In the genomic region with DNA sequence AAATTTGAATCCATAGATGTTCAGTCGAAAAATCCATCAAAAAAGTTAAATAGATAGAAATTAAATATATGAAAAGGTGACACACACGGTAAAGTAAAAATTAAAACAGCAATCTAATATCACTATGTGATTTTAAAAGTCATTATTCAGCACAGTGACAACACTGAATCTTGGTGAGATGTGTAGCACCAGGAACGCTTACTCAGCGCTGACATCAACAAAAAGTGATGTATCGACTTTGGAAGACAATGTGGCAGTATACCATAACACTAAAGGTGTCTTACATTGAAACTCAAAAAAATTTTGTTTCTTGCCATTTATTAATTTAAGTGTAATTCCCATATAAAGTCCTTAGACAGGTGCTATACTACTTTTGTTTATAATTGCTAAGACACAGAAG, we compare ENCODE assay signal across 31 mouse cellular contexts. TPM values are rescaled to one million over a fixed set of nuclear protein-coding genes. Genes with fewer than 3 reads are reported as not detected.
DNase-seq lines count a peak whose midpoint lies in the region; ATAC-seq and TF ChIP-seq lines count a peak whose summit lies in the region.
"Had no signal": no experiment of that assay in that cellular context is flagged by ENCODE, and none has a peak within 500 bp of the region (broad histone marks: within the 10 kb centered on the region; RNA-seq: fewer than 3 reads in every experiment).

No protein-coding gene starts in this region.

- DNase-seq in liver, result peak; percentile 59
- DNase-seq in liver, postnatal 0 days, result no peak
- no peak for DNase-seq in MEL (ENCODE audit: low read depth, low spot score)
- DNase-seq in embryo, embryonic 10 days (ENCODE audit: low spot score), result no peak
- DNase-seq: adrenal gland, adult 8-10 months; adrenal gland, postnatal 25 days; cerebellum, adult 11-12 months; cerebellum, adult 8-10 months; cerebellum, postnatal 10 days; cerebellum, postnatal 36 days; forebrain, postnatal 0 days; gastrocnemius, adult 2 months; gastrocnemius, postnatal 14 days; heart, adult 11 months had no signal

- no peak for ATAC-seq in liver, postnatal 0 days
- ATAC-seq in liver, embryonic 15.5 days (ENCODE audit: insufficient read depth), result no peak
- no peak for ATAC-seq in megakaryocyte progenitor cell, adult 5-6 weeks (replicated peaks; ENCODE audit: poor library complexity)
- ATAC-seq: activated CD4-positive, CD25-positive, alpha-beta regulatory T cell, adult 4 months; forebrain, embryonic 14.5 days; forebrain, postnatal 0 days had no signal

- H3K9ac ChIP-seq in liver, postnatal 0 days (replicated peaks), result no peak overlapping the region
- H3K9ac ChIP-seq in MEL (ENCODE audit: control insufficient read depth, low read depth, low read length, poor library complexity, severe bottlenecking), result peak overlapping the region; percentile 37
- no peak overlapping the region for H3K9ac ChIP-seq in liver, embryonic 15.5 days
- H3K9ac ChIP-seq: embryonic facial prominence, embryonic 12.5 days; embryonic facial prominence, embryonic 15.5 days; forebrain, postnatal 0 days; hindbrain, embryonic 12.5 days; hindbrain, embryonic 15.5 days had no signal

- WGBS in liver, postnatal 0 days (ENCODE audit: insufficient replicate concordance), result 90% methylated on average over 5 of the region's 5 CpGs
- 77% methylated on average over 5 of the region's 5 CpGs for WGBS in liver, embryonic 15.5 days (ENCODE audit: insufficient replicate concordance)

- H3K4me3 ChIP-seq in liver, postnatal 0 days (ENCODE audit: low read depth, low read length), result no peak overlapping the region
- H3K4me3 ChIP-seq in MEL (ENCODE audit: control insufficient read depth in 1 of 2, insufficient read depth in 1 of 2, low read depth in 2 of 2, low read length in 2 of 2), result no peak overlapping the region
- no peak overlapping the region for H3K4me3 ChIP-seq in liver, embryonic 15.5 days (replicated peaks)
- H3K4me3 ChIP-seq: embryonic facial prominence, embryonic 12.5 days; embryonic facial prominence, embryonic 15.5 days; gastrocnemius, adult 2 months; hindbrain, embryonic 12.5 days; hindbrain, embryonic 15.5 days had no signal

- H3K4me2 ChIP-seq in liver, postnatal 0 days (ENCODE audit: low read depth, low read length), result no peak overlapping the region
- H3K4me2 ChIP-seq in liver, embryonic 15.5 days, result no peak overlapping the region
- H3K4me2 ChIP-seq: embryonic facial prominence, embryonic 12.5 days; embryonic facial prominence, embryonic 15.5 days; heart, embryonic 11.5 days; hindbrain, embryonic 12.5 days; hindbrain, embryonic 15.5 days had no signal

- no peak for TF ChIP-seq EP300 in liver, postnatal 0 days (IDR thresholded peaks at IDR 0.05; ENCODE audit: low read depth)
- TF ChIP-seq EP300 in MEL (IDR thresholded peaks at IDR 0.05; ENCODE audit: low read depth in 1 of 2, low read length in 2 of 2), result no peak

- no peaks in the 10 kb centered on the region for H3K36me3 ChIP-seq in liver, postnatal 0 days (replicated peaks; ENCODE audit: insufficient read depth, low read length)
- peaks cover 0 to 33% of the 10 kb centered on the region in 2 experiments; a peak in 2 of 4 replicates for H3K36me3 ChIP-seq in MEL (ENCODE audit: control insufficient read depth in 1 of 2, insufficient read depth in 2 of 2, low read length in 2 of 2)
- no peaks in the 10 kb centered on the region for H3K36me3 ChIP-seq in liver, embryonic 15.5 days (replicated peaks)
- H3K36me3 ChIP-seq: embryonic facial prominence, embryonic 12.5 days; embryonic facial prominence, embryonic 15.5 days; hindbrain, embryonic 12.5 days; hindbrain, embryonic 15.5 days had no signal

- H3K79me2 ChIP-seq in MEL (ENCODE audit: control insufficient read depth, insufficient read depth, low read length, poor library complexity), result no peaks in the 10 kb centered on the region

- TF ChIP-seq CTCF in liver, postnatal 0 days (IDR thresholded peaks at IDR 0.05; ENCODE audit: low read depth), result no peak
- TF ChIP-seq CTCF in MEL (IDR thresholded peaks at IDR 0.05 in 2 of 3, conservative IDR thresholded peaks at IDR 0.05 in 1 of 3; ENCODE audit: control insufficient read depth in 1 of 3, insufficient read depth in 1 of 3, low read depth in 2 of 3, low read length in 3 of 3, poor library complexity in 1 of 3, severe bottlenecking in 1 of 3), result no peak

- peaks cover 17% of the 10 kb centered on the region for H3K4me1 ChIP-seq in liver, postnatal 0 days (ENCODE audit: insufficient read depth)
- peaks cover 17 to 41% of the 10 kb centered on the region in 2 experiments for H3K4me1 ChIP-seq in MEL (ENCODE audit: control insufficient read depth in 1 of 2, insufficient read depth in 2 of 2, low read length in 2 of 2)
- peaks cover 49% of the 10 kb centered on the region for H3K4me1 ChIP-seq in liver, embryonic 15.5 days (replicated peaks)
- H3K4me1 ChIP-seq: embryonic facial prominence, embryonic 12.5 days; embryonic facial prominence, embryonic 15.5 days; hindbrain, embryonic 12.5 days; hindbrain, embryonic 15.5 days had no signal

- H3K27ac ChIP-seq in liver, postnatal 0 days (ENCODE audit: low read depth), result no peak overlapping the region
- H3K27ac ChIP-seq in MEL (ENCODE audit: control insufficient read depth, low read depth, low read length), result peak overlapping the region; percentile 69
- peak overlapping the region; percentile 71; the same call in 1 of the 2 replicates for H3K27ac ChIP-seq in liver, embryonic 15.5 days (replicated peaks)
- H3K27ac ChIP-seq: embryonic facial prominence, embryonic 12.5 days; embryonic facial prominence, embryonic 15.5 days; gastrocnemius, adult 2 months; hindbrain, embryonic 12.5 days; hindbrain, embryonic 15.5 days had no signal

- TF ChIP-seq POLR2A in MEL (IDR thresholded peaks at IDR 0.05; ENCODE audit: control insufficient read depth in 1 of 2, insufficient read depth in 1 of 2, low read depth in 1 of 2, low read length in 2 of 2, poor library complexity in 1 of 2), result no peak

- no peaks in the 10 kb centered on the region for H3K27me3 ChIP-seq in liver, postnatal 0 days (ENCODE audit: insufficient read depth, low read length)
- H3K27me3 ChIP-seq in MEL (ENCODE audit: control insufficient read depth in 1 of 2, insufficient read depth in 2 of 2, low read length in 2 of 2), result no peaks in the 10 kb centered on the region
- H3K27me3 ChIP-seq in liver, embryonic 15.5 days, result no peaks in the 10 kb centered on the region
- H3K27me3 ChIP-seq: embryonic facial prominence, embryonic 12.5 days; embryonic facial prominence, embryonic 15.5 days; hindbrain, embryonic 12.5 days; hindbrain, embryonic 15.5 days had no signal

- TF ChIP-seq RAD21 in MEL (IDR thresholded peaks at IDR 0.05; ENCODE audit: low read depth, low read length), result no peak

- no peaks in the 10 kb centered on the region for H3K9me3 ChIP-seq in liver, postnatal 0 days (ENCODE audit: low read length)
- H3K9me3 ChIP-seq in MEL (replicated peaks; ENCODE audit: insufficient read depth, low read length), result no peaks in the 10 kb centered on the region
- no peaks in the 10 kb centered on the region for H3K9me3 ChIP-seq in liver, embryonic 15.5 days (replicated peaks)
- H3K9me3 ChIP-seq: embryonic facial prominence, embryonic 12.5 days; embryonic facial prominence, embryonic 15.5 days; hindbrain, embryonic 12.5 days; hindbrain, embryonic 15.5 days had no signal

TF ChIP-seq in MEL, 35 proteins besides CTCF, POLR2A, EP300 and RAD21:
- TF ChIP-seq TCF12 (IDR thresholded peaks at IDR 0.05; ENCODE audit: low read depth, low read length) (no peak), CHD1 (IDR thresholded peaks at IDR 0.05; ENCODE audit: low read depth, low read length) (no peak), ELF1 (IDR thresholded peaks at IDR 0.05; ENCODE audit: low read depth, low read length) (no peak), MAFK (IDR thresholded peaks at IDR 0.05; ENCODE audit: borderline replicate concordance, low read depth, low read length) (no peak), JUND (IDR thresholded peaks at IDR 0.05; ENCODE audit: low read depth, low read length) (no peak), MAZ (IDR thresholded peaks at IDR 0.05; ENCODE audit: low read depth, low read length) (no peak), USF1 (IDR thresholded peaks at IDR 0.05; ENCODE audit: low read depth, low read length) (no peak), E2F4 (IDR thresholded peaks at IDR 0.05; ENCODE audit: borderline replicate concordance, low read depth, low read length) (no peak), BHLHE40 (IDR thresholded peaks at IDR 0.05; ENCODE audit: borderline replicate concordance, low read depth, low read length) (no peak), TBP (IDR thresholded peaks at IDR 0.05; ENCODE audit: low read depth, low read length) (no peak), TAL1 (IDR thresholded peaks at IDR 0.05; ENCODE audit: low read length) (no peak), ETS1 (IDR thresholded peaks at IDR 0.05; ENCODE audit: low read depth, low read length) (no peak), GABPA (IDR thresholded peaks at IDR 0.05; ENCODE audit: low read depth, low read length) (no peak), UBTF (IDR thresholded peaks at IDR 0.05; ENCODE audit: borderline replicate concordance, insufficient read depth, low read depth, low read length) (no peak), HCFC1 (IDR thresholded peaks at IDR 0.05; ENCODE audit: low read depth, low read length) (no peak), MYC (IDR thresholded peaks at IDR 0.05; ENCODE audit: low read depth, low read length) (no peak), NELFE (IDR thresholded peaks at IDR 0.05; ENCODE audit: low read depth, low read length) (no peak), MXI1 (IDR thresholded peaks at IDR 0.05; ENCODE audit: low read depth, low read length) (no peak), SMC3 (IDR thresholded peaks at IDR 0.05; ENCODE audit: low read depth, low read length) (no peak)

RNA-seq across cellular contexts. Expression of gene Nat3, which starts 48.1 kb away (rescaled TPM):
- polyA plus RNA-seq in liver, postnatal 0 days (2015; fragmentation: Nextera tagmentation; extraction: Ambion mirVana), result not detected in 2 replicates
- not detected in 2 replicates for total RNA-seq in MEL (2012; rRNA removed)
- polyA plus RNA-seq in MEL (2012; ENCODE audit: insufficient read depth in 1 of 2, insufficient read length in 2 of 2, low read depth in 1 of 2, low replicate concordance in 2 of 2, missing spikeins in 1 of 2), result not detected
- not detected in 2 replicates for polyA plus RNA-seq in liver, embryonic 15.5 days (2015; fragmentation: Nextera tagmentation; extraction: Ambion mirVana)
- total RNA-seq in megakaryocyte progenitor cell, adult 5-6 weeks (2015), result not detected in 2 replicates
- not detected in 2 replicates for total RNA-seq in megakaryocyte progenitor cell, adult 5-6 weeks (2017)
- total RNA-seq: adrenal gland, adult 8-10 months; adrenal gland, postnatal 25 days; forebrain, postnatal 0 days; gastrocnemius, adult 2 months; gastrocnemius, postnatal 14 days; heart, adult 8-10 months; heart, postnatal 25 days; hematopoietic stem cell, adult 5-6 weeks had no signal
- polyA plus RNA-seq: activated CD4-positive, CD25-positive, alpha-beta regulatory T cell, adult 4 months; brain, embryonic 14.5 days; cortical plate, adult 2 months; embryonic facial prominence, embryonic 12.5 days; embryonic facial prominence, embryonic 15.5 days; forebrain, embryonic 11.5 days; forebrain, embryonic 14.5 days; forebrain, postnatal 0 days; frontal cortex, adult 2 months; heart, embryonic 11.5 days; heart, embryonic 14.5 days; hindbrain, embryonic 12.5 days; hindbrain, embryonic 15.5 days had no signal
